Mouse (Mus musculus) CH12.LX (cell line): ENCODE measurements around the gene Ttll4.

Experiments
- CTCF ChIP-seq, 2 experiments: IDR thresholded peaks in 1 of 2; conservative IDR thresholded peaks in 1 of 2; 2 replicates each; pipeline ENCODE4 v1.5.1; 2011 to 2012; ENCODE audit warnings: low read depth in 2 of 2, low read length in 2 of 2, improper control_type of control experiment in 1 of 2, inconsistent platforms in 1 of 2, mild to moderate bottlenecking in 1 of 2, moderate library complexity in 1 of 2
- E2F4 ChIP-seq: IDR thresholded peaks from 2 replicates; pipeline ENCODE4 v1.6.1; 2011; ENCODE audit warnings: low read depth, low read length, improper control_type of control experiment; ENCODE audit not compliant: insufficient replicate concordance
- ELF1 ChIP-seq: IDR thresholded peaks from 2 replicates; pipeline ENCODE4 v1.6.1; 2014; ENCODE audit warnings: low read depth, mild to moderate bottlenecking, inconsistent platforms, low read length, improper control_type of control experiment
- EP300 ChIP-seq: IDR thresholded peaks from 2 replicates; pipeline ENCODE4 v1.6.1; 2011; ENCODE audit warnings: low read length, improper control_type of control experiment
- KAT2A ChIP-seq: IDR thresholded peaks from 2 replicates; pipeline ENCODE4 v1.6.1; 2012; ENCODE audit warnings: low read length, improper control_type of control experiment, inconsistent platforms; ENCODE audit not compliant: insufficient replicate concordance
- MAFK ChIP-seq: IDR thresholded peaks from 2 replicates; pipeline ENCODE4 v1.6.1; 2011; ENCODE audit warnings: low read length, improper control_type of control experiment; ENCODE audit not compliant: insufficient replicate concordance
- MYC ChIP-seq: IDR thresholded peaks from 2 replicates; pipeline ENCODE4 v1.6.1; 2011; ENCODE audit warnings: low read depth, mild to moderate bottlenecking, improper control_type of control experiment, low read length
- POLR2A ChIP-seq: IDR thresholded peaks from 2 replicates; pipeline ENCODE4 v1.6.1; 2011; ENCODE audit warnings: low read depth, mild to moderate bottlenecking, improper control_type of control experiment, low read length
- POLR2AphosphoS2 ChIP-seq: IDR thresholded peaks from 2 replicates; pipeline ENCODE4 v1.6.1; 2011; ENCODE audit warnings: low read depth, low read length, improper control_type of control experiment
- TBP ChIP-seq: conservative IDR thresholded peaks from 2 replicates; pipeline ENCODE4 v1.6.1; 2011; ENCODE audit warnings: low read depth, low read length, improper control_type of control experiment
- USF2 ChIP-seq: conservative IDR thresholded peaks from 2 replicates; pipeline ENCODE4 v1.6.1; 2011; ENCODE audit warnings: low read depth, low read length, improper control_type of control experiment
- ZC3H11A ChIP-seq: IDR thresholded peaks from 2 replicates; pipeline ENCODE4 v1.6.1; 2012; ENCODE audit warnings: low read depth, mild to moderate bottlenecking, inconsistent platforms, low read length, improper control_type of control experiment
- ZKSCAN1 ChIP-seq: IDR thresholded peaks from 2 replicates; pipeline ENCODE4 v1.6.1; 2012; ENCODE audit warnings: low read depth, inconsistent platforms, low read length, improper control_type of control experiment, borderline replicate concordance
- ZNF384 ChIP-seq: IDR thresholded peaks from 2 replicates; pipeline ENCODE4 v1.6.1; 2012; ENCODE audit warnings: low read depth, low read length, improper control_type of control experiment, inconsistent platforms

DNA sequence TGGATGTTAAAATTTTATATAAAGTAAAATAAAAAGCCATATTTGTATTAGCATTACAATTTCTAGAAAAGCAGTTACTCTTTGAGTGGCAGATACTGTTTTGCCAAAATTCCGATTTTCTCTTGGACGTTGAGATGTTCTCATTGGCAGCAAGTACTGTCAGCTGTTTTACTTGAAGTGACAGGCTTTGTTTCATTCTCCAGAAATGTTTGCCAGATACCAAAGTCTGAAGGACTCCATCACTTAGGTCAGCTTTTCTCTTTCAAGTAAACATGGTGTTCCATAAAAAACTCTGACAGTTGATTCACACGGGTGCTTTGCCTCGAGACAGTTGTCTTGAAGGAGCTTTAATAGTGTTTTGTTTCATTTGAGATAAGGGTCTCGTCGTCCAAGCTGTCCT, 3.6 kb downstream of the Ttll4 start:
- no peak for TF ChIP-seq TBP
- TF ChIP-seq CTCF (conservative IDR thresholded peaks at IDR 0.05 in 1 of 2, IDR thresholded peaks at IDR 0.05 in 1 of 2; ENCODE audit: low read depth in 2 of 2, low read length in 2 of 2): no peak
- TF ChIP-seq ZC3H11A: no peak
- TF ChIP-seq POLR2A: no peak
- no peak for TF ChIP-seq POLR2AphosphoS2
- no peak for TF ChIP-seq E2F4
- TF ChIP-seq ELF1: no peak
- no peak for TF ChIP-seq MYC
- no peak for TF ChIP-seq ZNF384
- no peak for TF ChIP-seq USF2
- TF ChIP-seq MAFK: no peak
- no peak for TF ChIP-seq KAT2A
- TF ChIP-seq ZKSCAN1: no peak
- no peak for TF ChIP-seq EP300
